Comparison of ENCODE assay signal across 8 mouse cellular contexts in genomic region chr5:72203028-72203733, GRCm38 (mm10). TPM values are rescaled to one million over a fixed set of nuclear protein-coding genes. Genes with fewer than 3 reads are reported as not detected.
A peak's percentile ranks its signal among the peaks of the same experiment; 100 is the strongest.
DNase-seq lines count a peak whose midpoint lies in the region; ATAC-seq lines count a peak whose summit lies in the region.

No protein-coding gene starts in this region.

- peak overlapping the region; percentile 57 for H3K9ac ChIP-seq in hindbrain, embryonic 12.5 days

- WGBS in hindbrain, embryonic 12.5 days, result under 1% methylated on average over 32 of the region's 32 CpGs

- H3K4me2 ChIP-seq in hindbrain, embryonic 12.5 days (replicated peaks), result peak overlapping the region; percentile 76

- H3K36me3 ChIP-seq in hindbrain, embryonic 12.5 days, result no peaks in the 10 kb centered on the region

- peaks cover 7% of the 10 kb centered on the region; the same call in 1 of the 2 replicates for H3K4me1 ChIP-seq in hindbrain, embryonic 12.5 days

- H3K27me3 ChIP-seq in hindbrain, embryonic 12.5 days, result no peaks in the 10 kb centered on the region

- H3K27ac ChIP-seq in hindbrain, embryonic 12.5 days, result no peak overlapping the region

- DNase-seq in NIH3T3 (ENCODE audit: low read depth), result peak; percentile 93
- peak; percentile 81 to 89 for DNase-seq in cerebellum, postnatal 10 days
- DNase-seq in frontal cortex, postnatal 10 days (ENCODE audit: low spot score in 2 of 2), result peak; percentile 68 to 82
- peak; percentile 79 to 80 for DNase-seq in layer of hippocampus, postnatal 14 days (ENCODE audit: low spot score in 2 of 2)
- DNase-seq in lung, postnatal 14 days, result peak; percentile 96
- DNase-seq in retina, adult 2 months (ENCODE audit: low read depth, low spot score), result peak; percentile 58
- peak; percentile 88 to 91 for DNase-seq in thymus, postnatal 36 days

- peak overlapping the region; percentile 56 for H3K4me3 ChIP-seq in hindbrain, embryonic 12.5 days

- no peaks in the 10 kb centered on the region for H3K9me3 ChIP-seq in hindbrain, embryonic 12.5 days (replicated peaks)

- peak; percentile 97 for ATAC-seq in hindbrain, embryonic 12.5 days (ENCODE audit: low FRiP score)

RNA-seq across cellular contexts. Expression of gene Commd8, which starts 35.2 kb away (rescaled TPM):
- 155 and 175 TPM in 2 replicates for polyA plus RNA-seq in hindbrain, embryonic 12.5 days (2016; fragmentation: Nextera tagmentation; extraction: Ambion mirVana)
- total RNA-seq in layer of hippocampus, postnatal 14 days (2021), result 10 to 100 TPM; 91.1 to 91.2 TPM
